Mouse (Mus musculus): ENCODE results near the gene Nudt1. TPM values are rescaled to one million over a fixed set of nuclear protein-coding genes. Genes with fewer than 3 reads are reported as not detected.

Nudt1 gene
- total RNA-seq (2021) = 1 to 10 TPM; 4.7 to 5.9 TPM
- long read RNA-seq, experiment 1, partial matches to known transcripts = 2 of 8 reads
- long read RNA-seq, experiment 1, other reads (novel, unspliced or antisense) = 2 of 8 reads
- long read RNA-seq, experiment 2, partial matches to known transcripts = 0 of 11 reads
- long read RNA-seq, experiment 2, other reads (novel, unspliced or antisense) = 7 of 11 reads

DNA sequence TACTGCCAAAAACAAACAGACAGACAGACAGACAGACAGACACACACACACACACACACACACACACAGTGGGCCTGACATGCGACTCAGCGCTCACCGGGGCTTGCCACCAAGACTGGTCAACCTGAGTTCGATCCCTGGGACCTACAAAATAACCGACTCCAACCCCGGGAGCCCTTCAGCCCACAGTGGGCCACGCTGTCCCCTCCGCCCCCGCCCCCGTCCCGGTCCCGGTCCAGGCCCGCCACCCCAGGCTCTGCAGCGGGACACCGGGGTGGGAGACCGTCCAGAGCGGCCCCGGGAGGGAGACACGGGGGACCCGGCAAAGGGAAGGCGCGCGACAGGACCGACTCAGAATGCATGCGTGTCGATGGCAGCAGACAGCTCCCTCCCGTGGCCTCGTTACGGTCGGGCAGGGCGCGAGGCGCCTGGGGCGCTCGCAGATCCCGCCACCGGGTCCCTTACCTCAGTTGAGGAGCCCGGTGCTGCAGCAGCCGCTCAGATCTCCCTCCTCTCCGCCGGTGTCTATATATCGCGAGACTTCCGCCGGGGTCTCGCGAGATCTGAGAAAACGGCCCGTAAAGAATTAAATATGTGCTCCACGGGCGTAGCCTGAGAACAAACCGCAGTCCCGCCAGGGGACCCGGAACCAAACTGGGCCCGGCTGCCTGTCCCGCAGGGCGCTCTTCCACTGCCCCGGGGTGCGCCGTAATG, at the start of gene Nudt1, which contains the start of gene Mad1l1:
Gene Nudt1 (plus strand): TSS at position 615 of the 714 bp plus-strand sequence.
Gene Mad1l1 (minus strand): TSS at position 511 of the 714 bp plus-strand sequence.
- DNase-seq = peak; percentile 90 to 92
- intact Hi-C loops (cut with DNase I) = loop anchor here (10.0 kb wide), 1 partner anchor 384 kb away; the partner anchor contains the start of genes Brat1 and Iqce

DNA sequence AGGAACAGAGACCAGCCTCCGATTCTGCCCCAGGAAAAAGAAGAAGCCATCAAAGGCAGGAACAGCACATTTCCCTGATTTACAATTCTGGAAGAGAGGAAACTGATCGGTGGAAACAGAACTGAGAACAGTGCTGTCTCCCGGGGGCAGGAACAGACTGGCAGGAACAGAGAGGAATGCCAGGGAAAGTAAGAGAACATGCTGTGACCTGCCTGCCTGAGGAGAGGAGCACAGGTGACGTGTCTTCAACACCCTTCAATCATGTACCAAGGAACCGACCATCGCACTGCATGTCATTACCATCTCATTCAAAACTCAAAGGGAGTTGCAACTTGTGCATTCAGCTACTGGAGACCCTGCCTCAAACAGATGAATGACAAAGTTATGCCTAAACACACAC, 44.7 kb upstream of the Nudt1 start:
- no peak for DNase-seq
- intact Hi-C loops (cut with DNase I) = no loop called here

DNA sequence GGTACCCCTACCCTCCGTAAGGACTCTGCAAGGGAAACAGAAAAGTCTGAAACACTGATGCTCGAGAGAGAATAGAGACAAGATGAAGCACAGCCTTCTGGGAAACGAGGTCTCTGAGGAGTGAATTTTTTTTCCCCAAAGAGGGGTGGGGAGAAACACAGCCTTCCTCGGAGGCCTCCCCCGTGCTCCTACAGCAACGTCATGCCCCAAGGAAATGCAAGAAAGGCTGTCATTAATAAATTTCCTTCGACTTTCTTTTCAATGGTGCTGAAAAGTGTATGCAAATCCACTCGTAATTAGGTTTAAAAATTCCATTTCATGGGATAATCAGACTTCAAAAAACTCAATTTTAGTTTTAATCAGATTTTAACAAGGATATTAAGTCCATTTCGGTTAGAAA, 41.3 kb upstream of the Nudt1 start:
- intact Hi-C loops (cut with DNase I) = no loop called here
- DNase-seq = no peak

DNA sequence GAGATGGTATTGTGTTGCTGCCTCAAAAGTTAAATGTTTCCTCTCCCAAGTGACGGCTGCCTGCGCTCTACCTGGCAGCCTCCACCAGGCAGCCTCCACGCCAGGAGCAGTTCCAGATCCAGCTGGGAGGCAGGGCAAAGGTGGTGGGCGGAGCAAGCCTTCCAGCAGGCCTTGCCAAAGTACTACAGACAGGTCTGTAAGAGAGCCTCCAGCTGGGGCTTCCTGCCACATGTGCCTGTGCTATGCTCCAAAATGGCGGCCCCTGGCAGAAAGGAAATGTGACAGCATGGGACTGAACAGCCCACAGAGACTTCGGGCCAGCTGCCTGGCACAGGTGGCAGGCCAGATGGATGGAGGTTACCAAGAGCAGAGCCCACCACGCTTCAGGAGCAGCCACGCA, 39.1 kb upstream of the Nudt1 start:
- intact Hi-C loops (cut with DNase I) = no loop called here
- DNase-seq = no peak

DNA sequence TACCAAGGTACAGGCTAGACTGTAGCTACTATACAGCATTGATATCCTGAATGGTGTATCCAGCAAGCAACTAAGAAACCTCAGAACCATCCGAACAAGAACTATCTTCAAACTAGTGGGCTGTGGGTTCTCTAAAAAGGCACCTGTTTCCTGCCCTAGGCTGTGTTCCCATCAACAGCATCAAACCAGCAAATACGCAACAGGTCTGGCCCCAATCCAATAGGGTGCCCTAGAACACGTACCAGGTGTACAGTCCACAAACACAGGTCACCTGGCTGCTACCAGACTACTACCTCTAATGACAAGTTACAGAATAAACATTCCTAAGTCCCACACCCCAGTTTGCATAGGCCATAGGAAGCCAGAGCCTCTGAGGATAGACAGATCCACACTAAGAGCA, 38.6 kb upstream of the Nudt1 start:
- no peak for DNase-seq
- intact Hi-C loops (cut with DNase I) = no loop called here

DNA sequence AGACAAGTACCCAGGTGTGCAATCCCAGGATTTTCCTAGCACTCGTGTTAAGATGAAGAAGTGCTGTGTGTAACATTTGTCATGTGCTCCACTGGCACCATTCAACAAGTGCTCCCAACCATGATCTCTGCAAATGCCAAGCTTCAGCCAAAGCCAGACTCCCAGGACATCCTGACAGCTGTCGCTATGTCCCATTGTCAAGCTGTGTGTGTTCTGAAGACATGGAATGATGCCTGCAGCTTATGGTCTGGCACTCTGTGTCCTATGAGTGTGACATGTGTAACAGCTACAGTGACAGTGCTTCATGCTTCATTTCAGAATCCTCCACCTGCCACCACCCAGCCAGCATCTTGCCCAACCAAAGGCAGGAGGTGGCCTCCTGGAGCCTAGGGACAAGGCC, 37.4 kb upstream of the Nudt1 start:
- intact Hi-C loops (cut with DNase I) = no loop called here
- DNase-seq = no peak

DNA sequence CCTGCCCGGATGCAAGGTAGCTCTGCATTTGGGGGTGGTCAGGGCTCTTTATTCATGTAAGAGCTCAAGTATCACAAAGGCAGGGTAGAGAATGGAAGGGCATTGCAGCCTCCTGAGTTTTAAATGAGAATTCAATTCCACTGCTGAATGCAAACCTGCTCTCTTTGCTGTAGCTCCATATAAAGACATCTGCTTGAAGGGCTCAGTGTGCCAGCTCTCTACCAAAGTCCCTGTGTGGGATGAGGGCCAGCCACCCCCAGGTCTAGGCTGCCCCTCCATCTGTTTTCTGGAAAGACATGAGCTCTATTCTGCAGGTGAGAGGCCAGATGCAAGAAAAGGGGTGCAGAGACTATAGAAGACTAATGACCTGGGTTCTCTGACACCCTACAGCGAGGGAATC, 36.7 kb upstream of the Nudt1 start:
- intact Hi-C loops (cut with DNase I) = no loop called here

DNA sequence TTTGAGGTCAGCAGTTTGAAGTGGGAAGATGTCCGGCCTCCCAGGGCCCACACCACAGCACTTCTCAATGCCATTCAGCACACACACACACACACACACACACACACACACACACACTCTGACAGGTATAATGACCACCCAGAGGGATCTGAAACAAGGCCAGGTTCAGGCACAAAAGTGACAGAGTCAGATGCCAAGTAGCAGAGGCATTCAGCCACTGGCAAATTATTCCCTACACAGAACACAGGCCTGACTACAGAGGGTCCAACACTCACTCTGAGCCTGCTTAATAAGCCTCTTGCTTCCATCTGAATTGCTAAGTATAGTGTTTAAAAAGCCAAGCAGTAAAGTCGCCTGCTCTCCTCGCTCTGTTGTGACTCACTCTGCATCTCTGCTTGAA, 33.2 kb upstream of the Nudt1 start:
- DNase-seq = no peak
- intact Hi-C loops (cut with DNase I) = no loop called here

More for the DNA sequence above, 36.7 kb upstream of the Nudt1 start:
- no peak for DNase-seq

DNA sequence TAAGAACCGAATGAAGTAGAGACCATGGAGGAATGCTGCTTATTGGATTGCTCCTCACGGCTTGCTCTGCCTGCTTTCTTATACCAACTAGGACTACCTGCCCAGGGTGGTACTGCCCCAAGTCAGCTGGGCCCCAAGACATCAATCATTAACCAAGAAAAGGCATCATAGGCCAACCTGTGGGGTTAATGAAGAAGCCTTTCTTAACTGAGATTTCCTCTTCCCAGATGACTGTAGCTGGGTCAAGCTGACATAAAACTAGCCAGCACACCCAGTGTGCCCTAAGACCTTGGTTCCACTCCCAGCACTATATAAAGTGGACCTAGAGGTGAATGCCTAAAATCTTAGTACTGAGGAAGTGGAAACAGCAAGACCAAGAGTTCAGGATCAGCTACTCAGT, 32.3 kb upstream of the Nudt1 start:
- DNase-seq = no peak
- intact Hi-C loops (cut with DNase I) = no loop called here

DNA sequence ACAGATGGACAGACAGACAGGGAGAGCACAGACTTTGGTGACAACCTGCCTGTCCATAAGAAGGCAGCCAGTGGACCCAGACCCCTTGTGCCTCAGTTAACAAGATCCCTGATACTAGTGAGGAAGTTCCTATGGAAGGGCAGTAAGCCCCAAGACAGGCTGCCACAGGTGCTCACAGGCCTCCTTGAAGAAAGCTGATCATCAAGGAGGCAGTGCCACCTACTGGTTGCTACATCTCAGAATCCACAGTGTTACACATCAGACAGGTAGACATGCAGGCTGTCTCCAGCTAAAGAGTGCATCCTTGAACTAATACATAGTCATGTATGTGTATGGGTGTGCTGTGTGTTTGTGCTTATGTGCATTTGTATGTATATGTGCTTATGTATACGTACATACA, 29.3 kb upstream of the Nudt1 start:
- DNase-seq = peak in 1 of 2 experiments; percentile 16
- intact Hi-C loops (cut with DNase I) = loop anchor here (5.0 kb wide), 1 partner anchor 385 kb away; the partner anchor contains the start of gene Elfn1

DNA sequence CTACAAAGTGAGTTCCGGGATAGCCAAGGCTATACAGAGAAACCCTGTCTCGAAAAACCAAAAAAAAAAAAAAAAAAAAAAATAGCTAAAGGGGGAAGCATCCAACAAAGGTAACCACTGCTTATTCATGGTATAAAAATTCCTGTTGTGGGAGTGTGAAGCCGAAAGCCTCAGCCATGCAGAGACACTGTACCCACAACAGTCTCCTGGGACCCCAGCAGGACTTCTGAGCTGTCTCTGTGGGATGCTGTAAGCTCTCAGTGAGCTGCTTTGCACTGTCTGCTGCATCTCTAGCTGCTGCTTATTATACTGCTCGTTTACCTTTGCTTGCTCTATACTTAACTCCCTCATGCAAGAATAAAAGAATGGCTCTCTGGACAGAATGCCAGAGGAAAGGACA, 23.2 kb upstream of the Nudt1 start:
- intact Hi-C loops (cut with DNase I) = loop anchor here (5.0 kb wide), 1 partner anchor 461 kb away; no protein-coding TSS in a partner anchor

DNA sequence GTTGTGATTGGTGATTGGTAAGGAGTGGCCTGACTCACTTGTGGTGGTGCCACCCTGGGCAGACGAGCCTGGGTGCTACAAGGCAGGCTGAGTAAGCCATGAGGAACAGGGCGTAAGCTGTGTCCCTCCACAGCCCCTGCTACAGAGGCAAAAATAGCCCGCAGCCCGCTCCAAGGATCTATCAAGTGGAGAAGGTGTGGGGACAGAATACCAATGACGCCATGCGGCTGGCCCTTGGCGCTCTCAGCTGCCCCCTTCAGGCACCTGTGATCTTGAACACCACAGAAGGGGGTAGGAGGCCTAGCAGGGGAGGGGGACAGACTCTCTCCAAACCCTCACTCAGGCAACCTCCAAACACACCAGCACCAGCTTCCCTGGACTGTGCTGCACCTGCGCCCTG, 15.4 kb upstream of the Nudt1 start:
- intact Hi-C loops (cut with DNase I) = no loop called here
- DNase-seq = peak in 1 of 2 experiments; percentile 14

More for the DNA sequence above, 23.2 kb upstream of the Nudt1 start:
- DNase-seq = no peak

DNA sequence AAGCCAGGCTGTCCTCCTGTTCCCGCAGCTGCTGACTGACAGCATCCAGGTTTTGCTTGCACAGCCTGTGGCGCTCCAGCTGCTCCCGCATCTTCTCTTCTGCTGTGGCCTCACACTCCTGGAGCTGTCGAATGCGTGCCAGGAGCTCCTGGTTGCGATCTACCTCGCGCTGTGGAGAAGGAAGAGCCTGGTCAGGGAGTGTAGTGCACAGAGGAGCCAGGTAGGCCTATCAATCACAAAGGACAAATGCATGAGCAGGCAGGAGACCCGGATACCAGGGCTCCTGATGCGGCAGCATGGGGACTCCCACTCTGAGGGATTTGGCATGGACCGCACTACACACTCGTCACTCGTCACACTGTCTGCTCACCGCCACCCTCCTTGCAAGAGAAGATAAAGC, 13.9 kb upstream of the Nudt1 start:
- intact Hi-C loops (cut with DNase I) = no loop called here

DNA sequence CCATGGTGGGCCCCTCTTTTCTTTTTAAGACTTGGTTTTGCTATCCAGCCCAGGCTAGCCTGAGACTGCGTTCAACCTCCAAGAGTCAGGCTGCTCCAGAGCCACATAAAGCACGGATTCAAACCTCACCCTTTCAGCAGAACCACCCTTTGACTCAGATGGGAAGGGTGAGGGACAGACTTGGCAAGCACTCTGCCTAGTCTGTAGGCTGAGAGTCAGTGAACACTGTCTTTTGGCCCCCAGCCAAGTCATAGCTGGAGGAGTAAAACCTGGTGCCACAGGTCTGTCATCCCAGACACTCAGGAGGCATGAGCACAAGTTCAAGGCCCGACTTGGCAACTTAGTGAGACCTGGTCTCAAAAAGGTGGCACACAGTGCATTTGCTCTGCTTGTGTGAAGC, 4.7 kb upstream of the Nudt1 start:
- intact Hi-C loops (cut with DNase I) = no loop called here
- no peak for DNase-seq

More for the DNA sequence above, 13.9 kb upstream of the Nudt1 start:
- no peak for DNase-seq

DNA sequence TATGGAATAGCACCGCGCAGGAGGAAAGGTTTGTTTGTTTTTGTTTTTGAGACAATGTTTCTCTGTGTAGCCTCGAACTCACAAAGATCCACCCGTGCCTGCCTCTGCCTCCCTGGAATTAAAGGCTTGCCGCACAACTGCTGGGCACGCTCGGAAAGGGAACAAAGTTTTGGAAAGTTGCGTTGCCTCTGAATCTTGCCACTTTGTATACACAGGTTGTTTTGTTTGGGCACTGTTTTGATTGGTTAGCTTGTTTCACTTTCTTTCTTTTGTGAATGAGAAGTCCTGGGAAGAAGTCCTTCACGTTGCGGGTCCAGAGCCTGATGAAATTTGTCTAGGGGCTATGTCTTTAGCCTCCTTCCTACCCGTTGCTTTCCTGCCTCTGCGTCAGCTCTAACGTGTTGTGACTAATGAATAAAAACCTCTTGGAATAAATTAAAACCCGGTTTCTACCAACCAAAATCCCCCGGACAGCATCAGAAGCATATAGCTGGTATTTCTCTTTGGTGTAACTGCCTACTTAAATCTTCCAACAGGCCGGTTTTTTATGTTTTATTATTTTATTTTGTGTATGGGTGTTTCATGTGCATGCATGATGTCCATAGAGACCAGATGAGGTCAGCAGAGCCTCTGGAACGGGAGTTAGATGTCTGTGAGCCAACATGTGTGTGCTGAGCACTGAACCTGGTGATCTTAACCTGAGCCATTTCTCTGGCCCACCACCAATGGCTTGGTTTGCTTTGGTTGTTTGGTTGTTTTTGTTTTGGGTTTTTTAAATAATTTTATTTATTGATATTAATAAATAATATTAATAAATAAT, 510 bp downstream of the Nudt1 start:
- intact Hi-C loops (cut with DNase I) = loop anchor here (10.0 kb wide), 1 partner anchor 383 kb away; the partner anchor contains the start of genes Brat1 and Iqce
- no peak for DNase-seq

DNA sequence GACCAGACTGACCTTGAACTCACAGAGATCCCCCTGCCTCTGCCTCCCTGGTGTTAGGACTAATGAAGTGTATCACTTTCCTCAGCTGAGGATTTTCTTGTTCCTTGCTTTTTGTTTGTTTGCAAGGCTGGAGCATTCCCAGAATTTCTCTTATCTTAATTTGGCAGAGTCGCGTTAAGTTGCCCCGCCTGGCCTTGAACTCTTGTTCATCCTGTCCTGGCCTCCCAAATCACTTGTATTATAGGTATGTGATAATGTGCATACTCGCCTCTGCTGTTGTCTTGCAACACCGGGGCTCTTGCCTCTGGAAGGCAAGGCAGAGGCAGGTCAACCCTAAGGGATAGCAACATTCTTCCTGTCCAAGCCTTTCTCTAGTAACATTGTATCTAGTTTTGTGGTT, 2.6 kb downstream of the Nudt1 start:
- intact Hi-C loops (cut with DNase I) = loop anchor here (10.0 kb wide), 1 partner anchor 381 kb away; the partner anchor contains the start of genes Brat1 and Iqce
- DNase-seq = no peak

DNA sequence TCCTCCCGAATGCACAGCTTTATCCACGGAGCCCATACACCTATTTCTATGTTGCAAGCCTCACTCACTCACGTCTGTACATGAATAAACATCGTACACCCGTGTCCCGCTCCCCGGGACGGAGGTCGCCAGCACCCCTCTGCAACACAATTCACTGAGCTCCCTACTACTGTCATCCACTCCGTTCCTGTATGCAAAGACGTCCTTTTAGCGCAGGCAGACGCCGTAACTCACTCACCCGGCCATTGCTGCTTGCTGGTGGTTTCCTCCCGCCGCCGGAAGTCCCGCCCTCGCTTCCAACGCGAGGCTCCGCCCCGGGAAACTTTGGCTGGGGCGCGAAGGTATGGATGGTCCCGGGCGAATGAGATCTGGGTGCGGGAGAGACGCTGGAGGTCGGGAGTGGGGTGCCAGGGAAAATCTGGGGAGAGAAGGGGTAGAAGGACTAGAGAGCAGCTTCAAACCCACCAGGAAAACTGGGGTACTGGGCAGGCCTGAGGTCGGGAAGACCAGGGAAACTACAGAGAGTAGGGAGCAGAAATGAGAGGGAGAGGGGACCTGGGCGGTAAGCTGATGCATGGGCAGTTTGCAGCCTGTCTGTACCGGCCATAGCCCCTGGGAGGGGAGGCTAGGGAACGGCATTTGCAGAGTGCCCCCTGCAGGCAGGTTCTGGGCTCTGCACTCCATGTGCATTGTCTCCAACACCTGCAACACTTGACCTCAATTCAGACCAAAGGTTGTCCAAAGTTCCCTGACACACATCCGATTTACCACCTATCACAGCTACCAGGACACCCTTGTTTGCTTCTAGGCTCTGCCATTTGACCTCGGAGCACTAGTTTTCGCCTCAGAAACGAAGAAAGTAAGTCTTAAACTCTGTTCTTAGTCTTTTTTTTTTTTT, 10.4 kb downstream of the Nudt1 start, which contains the start of gene Mrm2:
Gene Mrm2 (minus strand): TSS at position 284 of the 898 bp plus-strand sequence.
- intact Hi-C loops (cut with DNase I) = loop anchor here (2.0 kb wide), 1 partner anchor 493 kb away; no protein-coding TSS in a partner anchor
- DNase-seq = peak; percentile 80 to 81

DNA sequence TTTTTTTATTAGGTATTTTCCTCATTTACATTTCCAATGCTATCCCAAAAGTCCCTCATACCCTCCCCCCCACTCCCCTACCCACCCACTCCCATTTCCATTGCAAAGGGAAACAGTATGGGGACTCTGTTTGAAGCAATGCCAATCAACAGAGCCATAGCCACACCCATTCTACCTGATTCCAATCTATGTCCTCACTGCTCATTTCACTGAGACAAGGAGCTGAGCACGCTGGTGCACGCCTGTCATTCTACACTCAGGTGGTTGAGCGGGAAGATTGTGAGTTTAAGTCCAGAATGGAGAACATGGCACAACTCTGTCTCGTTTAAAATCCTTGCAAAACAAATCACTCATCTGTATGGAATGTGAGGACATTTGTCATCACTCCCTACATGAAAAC, 11.1 kb downstream of the Nudt1 start:
- intact Hi-C loops (cut with DNase I) = loop anchor here (2.0 kb wide), 1 partner anchor 494 kb away; no protein-coding TSS in a partner anchor
- no peak for DNase-seq

DNA sequence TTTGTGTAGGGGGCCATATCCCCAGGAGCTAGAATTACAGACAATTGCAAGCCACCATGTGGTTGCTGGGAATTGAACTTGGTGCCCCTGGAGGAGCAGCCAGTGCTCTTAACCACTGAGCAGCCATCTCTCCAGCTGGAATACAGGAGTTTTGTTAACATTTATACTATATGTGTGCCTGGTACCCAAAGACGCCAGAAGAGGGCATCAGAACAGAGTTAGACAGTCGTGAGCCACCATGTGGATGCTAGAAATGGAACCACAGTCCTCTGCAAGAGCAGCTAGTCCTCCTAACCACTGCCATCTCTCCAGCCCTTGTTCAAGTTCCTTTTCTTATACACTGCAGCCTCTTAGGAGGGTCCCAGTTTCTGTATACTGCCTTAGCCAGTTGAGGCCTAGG, 12.2 kb downstream of the Nudt1 start:
- DNase-seq = no peak

DNA sequence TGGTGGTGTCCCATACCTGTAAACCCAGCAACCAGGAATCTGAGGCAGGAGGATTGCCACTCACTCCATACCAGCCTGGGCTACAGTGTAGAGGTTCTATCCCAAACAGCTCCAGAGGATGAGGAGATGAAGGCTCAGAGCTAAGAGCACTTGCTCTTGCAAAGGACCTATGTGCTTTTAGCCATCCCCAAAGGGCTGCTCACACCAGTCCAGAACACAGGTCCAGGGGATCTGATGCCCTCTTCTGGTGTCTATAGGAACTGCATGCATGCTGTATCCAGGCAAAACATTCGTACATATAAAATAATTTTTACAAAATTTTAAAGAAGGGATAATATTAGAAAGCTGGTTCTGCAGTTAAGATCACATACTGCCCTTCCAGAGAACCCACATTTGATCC, 15.2 kb downstream of the Nudt1 start:
- intact Hi-C loops (cut with DNase I) = loop anchor here (5.0 kb wide), 1 partner anchor 76 kb away; no protein-coding TSS in a partner anchor
- DNase-seq = no peak

More for the DNA sequence above, 12.2 kb downstream of the Nudt1 start:
- intact Hi-C loops (cut with DNase I) = loop anchor here (2.0 kb wide), 1 partner anchor 495 kb away; no protein-coding TSS in a partner anchor

Measured in gastrocnemius, postnatal 36 days (tissue).